Mouse (Mus musculus) liver, adult 2 months (tissue): ENCODE results near the gene Ccdc194. TPM values are rescaled to one million over a fixed set of nuclear protein-coding genes. Genes with fewer than 3 reads are reported as not detected.

Experiments used
- DNase-seq: peaks from one replicate; pipeline ENCODE4 v3.0.0-alpha.2; 2011; ENCODE audit warnings: low read depth, low spot score; ENCODE audit errors: extremely low read depth
- H3K27ac ChIP-seq: fragments of 200-500 bp; replicated peaks from 2 replicates; pipeline ENCODE4 v1.5.1; 2012; ENCODE audit warnings: low read depth, mild to moderate bottlenecking, control low read depth, inconsistent platforms, low read length; ENCODE audit not compliant: insufficient read depth
- H3K27me3 ChIP-seq: fragments of 200-500 bp; 2 replicates; pipeline ENCODE4 v1.6.1; 2012; ENCODE audit warnings: mild to moderate bottlenecking, moderate library complexity, low read length, inconsistent platforms; ENCODE audit not compliant: control insufficient read depth, insufficient read depth
- H3K36me3 ChIP-seq: fragments of 200-500 bp; 2 replicates; pipeline ENCODE4 v1.6.1; 2012; ENCODE audit warnings: low read length, inconsistent platforms; ENCODE audit not compliant: control insufficient read depth, insufficient read depth
- H3K4me1 ChIP-seq: fragments of 200-500 bp; 2 replicates; pipeline ENCODE4 v1.6.1; 2011; ENCODE audit warnings: low read length; ENCODE audit not compliant: control insufficient read depth, insufficient read depth
- H3K4me3 ChIP-seq: fragments of 200-500 bp; 2 replicates; pipeline ENCODE4 v1.5.1; 2011; ENCODE audit warnings: low read depth, mild to moderate bottlenecking, control low read depth, low read length, moderate library complexity; ENCODE audit not compliant: insufficient read depth
- H3K79me2 ChIP-seq: fragments of 200-500 bp; 2 replicates; pipeline ENCODE4 v1.6.1; 2012; ENCODE audit warnings: inconsistent platforms, mild to moderate bottlenecking, low read length, moderate library complexity; ENCODE audit not compliant: control insufficient read depth, insufficient read depth
- H3K9ac ChIP-seq: fragments of 200-500 bp; 2 replicates; pipeline ENCODE4 v1.6.1; 2012; ENCODE audit warnings: low read depth, mild to moderate bottlenecking, control low read depth, inconsistent platforms, low read length
- CTCF ChIP-seq: fragments of 200-500 bp; IDR thresholded peaks from 2 replicates; pipeline ENCODE4 v1.5.1; 2011; ENCODE audit warnings: low read depth, low read length, control low read depth
- POLR2A ChIP-seq: fragments of 200-500 bp; IDR thresholded peaks from 2 replicates; pipeline ENCODE4 v1.6.1; 2011; ENCODE audit warnings: low read length, control low read depth; ENCODE audit not compliant: insufficient read depth; ENCODE audit errors: extremely low read depth
- WGBS: fragments of 180-500 bp; shearing (Covaris S2); methylation state at CpG from one replicate; pipeline ENCODE4 v1.1.7; 2018; 5-methylcytosine and 5-hydroxymethylcytosine counted together
- polyA plus RNA-seq: library from polyadenylated mRNA; depleted of rRNA; stranded (reverse); fragments of >200 nt; gene quantifications from 2 replicates; pipeline ENCODE4 v1.2.3, GENCODE M21; 2012
- total RNA-seq: library from RNA; depleted of rRNA; stranded (reverse); fragments of >200 nt; gene quantifications from 2 replicates; pipeline ENCODE4 v1.2.3, GENCODE M21; 2014

Ccdc194 gene
- total and polyA plus RNA-seq, 2 experiments: not detected

DNA sequence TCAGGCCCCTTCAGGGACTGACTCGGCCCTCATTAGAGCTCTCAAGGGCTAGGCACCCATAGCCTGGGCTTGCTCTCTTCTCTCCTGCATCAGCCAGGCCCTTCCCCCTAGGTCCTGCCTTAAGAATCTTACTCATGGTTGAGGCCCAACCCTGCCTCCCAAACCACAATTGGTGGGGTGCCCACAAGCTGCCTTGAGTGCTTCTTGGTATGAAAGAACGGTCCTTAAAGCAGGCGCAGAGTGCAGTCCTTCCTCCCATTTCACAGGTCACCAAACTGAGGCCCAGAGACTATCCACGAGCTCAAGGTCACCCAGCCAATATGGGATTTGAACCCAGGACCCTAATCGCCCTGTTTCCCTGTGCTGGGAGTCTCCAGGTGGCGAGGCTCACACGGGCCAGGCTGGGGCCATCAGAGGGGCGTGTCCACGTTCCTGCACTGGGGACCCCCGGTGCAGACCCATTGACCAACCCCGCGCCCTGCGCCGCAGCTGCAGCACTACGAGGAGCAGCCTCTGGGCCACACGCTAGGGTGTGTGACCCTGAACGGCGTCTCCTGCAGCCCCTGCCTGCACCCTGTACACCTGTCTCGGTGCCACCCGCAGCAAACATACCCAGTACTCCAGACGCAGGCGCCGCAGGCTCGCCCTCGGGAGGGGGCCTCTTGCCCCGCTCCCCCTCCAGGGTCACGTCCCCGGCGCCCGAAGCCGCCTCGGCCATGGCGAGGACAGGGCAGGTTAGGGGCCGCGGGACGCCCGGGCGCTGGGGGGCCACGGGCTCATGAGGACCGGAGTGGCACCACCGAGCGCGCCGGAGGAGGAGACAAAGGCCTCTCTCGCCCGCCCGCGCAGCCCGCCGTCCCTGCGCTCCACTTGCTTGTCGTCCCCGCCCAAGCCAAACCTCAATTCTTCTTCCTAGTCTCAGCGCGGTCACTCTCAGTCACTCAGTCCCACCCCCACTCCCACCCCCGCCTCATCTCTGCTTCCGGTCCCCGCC lies 40.1 kb downstream of the Ccdc194 start, which contains the start of gene Ano8:
Gene Ano8, minus strand, starts transcription at position 822 of the 994 bp plus-strand sequence.
- Histone ChIP-seq H3K27me3 (no peaks in the 10 kb centered on the region), H3K4me1 (peaks cover 6% of the 10 kb centered on the region), H3K27ac (no peak within 1 kb of the TSS), H3K9ac (peak within 1 kb of the TSS; percentile 83), H3K36me3 (no peaks in the 10 kb centered on the region), H3K4me3 (peak within 1 kb of the TSS; percentile 62), H3K79me2 (peaks cover 6% of the 10 kb centered on the region; the same call in 1 of the 2 replicates)
- peak; percentile 47 for DNase-seq
- no peak for TF ChIP-seq CTCF
- TF ChIP-seq POLR2A: no peak
- 8% methylated on average over 58 of the region's 58 CpGs for WGBS

- Histone ChIP-seq H3K27me3 (no peaks in the 10 kb centered on the region), H3K27ac (no peak overlapping the region), H3K4me1 (peaks cover 6% of the 10 kb centered on the region), H3K9ac (no peak overlapping the region), H3K79me2 (peaks cover 6% of the 10 kb centered on the region; the same call in 1 of the 2 replicates), H3K4me3 (no peak overlapping the region), H3K36me3 (no peaks in the 10 kb centered on the region)
- DNase-seq: no peak
- 94% methylated on average over 19 of the region's 19 CpGs for WGBS
- TF ChIP-seq CTCF (no peak), POLR2A (no peak)
These were observed 40.8 kb downstream of the Ccdc194 start for GRCm38 (mm10) chr8:71484736-71485135.

DNA sequence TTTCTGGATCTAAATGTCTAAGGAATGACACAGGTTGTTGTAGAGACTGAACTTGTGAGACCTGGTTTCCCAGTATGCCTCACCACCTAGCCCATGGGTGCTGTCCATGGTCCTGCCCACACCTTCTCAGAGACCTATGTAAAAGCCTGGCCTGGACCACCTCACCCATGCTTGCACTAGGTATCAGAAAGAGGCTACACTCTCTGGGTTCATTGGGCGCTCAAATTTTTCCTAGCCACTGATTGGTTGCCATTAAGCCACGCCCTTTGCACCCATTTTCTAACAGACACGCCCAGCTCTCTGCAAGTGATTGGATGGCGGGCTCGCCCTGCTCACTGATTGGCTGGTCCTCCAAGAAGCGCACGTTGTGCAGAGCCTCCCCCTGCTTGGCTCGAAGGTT lies 41.6 kb downstream of the Ccdc194 start:
- no peak overlapping the region for H3K4me3 ChIP-seq
- peaks cover 4% of the 10 kb centered on the region; the same call in 1 of the 2 replicates for H3K79me2 ChIP-seq
- no peak for DNase-seq
- H3K27ac ChIP-seq: no peak overlapping the region
- no peaks in the 10 kb centered on the region for H3K36me3 ChIP-seq
- TF ChIP-seq POLR2A: no peak
- TF ChIP-seq CTCF: no peak
- WGBS: 64% methylated on average over 8 of the region's 8 CpGs
- no peak overlapping the region for H3K9ac ChIP-seq
- H3K27me3 ChIP-seq: no peaks in the 10 kb centered on the region
- peaks cover 3% of the 10 kb centered on the region; the same call in 1 of the 2 replicates for H3K4me1 ChIP-seq

GRCm38 (mm10) chr8:71478943-71479342 lies 46.6 kb downstream of the Ccdc194 start:
- Histone ChIP-seq H3K79me2 (no peaks in the 10 kb centered on the region), H3K27me3 (no peaks in the 10 kb centered on the region), H3K36me3 (no peaks in the 10 kb centered on the region), H3K4me1 (peaks cover 2% of the 10 kb centered on the region; the same call in 1 of the 2 replicates), H3K27ac (no peak overlapping the region), H3K4me3 (no peak overlapping the region), H3K9ac (no peak overlapping the region)
- DNase-seq: no peak
- WGBS: 82% methylated on average over 11 of the region's 11 CpGs
- TF ChIP-seq CTCF (no peak), POLR2A (no peak)

DNA sequence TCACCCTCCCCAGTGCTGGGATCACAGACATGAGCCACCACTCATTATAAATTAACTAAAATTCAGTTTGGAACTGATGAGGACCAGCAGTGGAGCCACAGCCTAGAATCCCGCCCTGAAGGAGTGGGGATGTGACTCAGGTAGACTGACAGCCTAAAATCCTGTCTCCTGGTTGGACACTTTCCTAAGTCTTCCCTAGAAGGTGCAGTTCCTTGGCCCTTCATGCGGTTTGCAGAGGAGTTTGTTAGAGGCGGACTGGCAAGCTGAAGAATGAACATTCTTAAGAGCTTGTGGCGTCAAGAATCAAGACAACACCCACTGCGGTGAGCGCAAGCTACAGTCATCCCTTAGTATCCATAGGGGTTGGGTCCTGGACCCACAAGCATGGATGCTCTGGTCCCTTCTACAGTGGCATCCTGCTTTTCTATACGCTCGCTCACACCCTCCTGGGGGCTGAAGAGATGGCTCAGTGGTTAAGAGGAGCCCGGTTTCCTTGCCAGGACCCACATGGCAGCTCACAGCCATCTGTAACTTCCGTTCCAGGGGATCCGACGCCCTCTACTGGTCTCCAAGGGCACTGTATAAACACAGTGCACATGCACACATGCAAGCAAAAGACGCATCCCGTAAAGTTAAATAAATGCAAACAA lies 48.2 kb downstream of the Ccdc194 start:
- DNase-seq: no peak
- H3K79me2 ChIP-seq: no peaks in the 10 kb centered on the region
- no peaks in the 10 kb centered on the region for H3K36me3 ChIP-seq
- H3K9ac ChIP-seq: no peak overlapping the region
- no peak overlapping the region for H3K27ac ChIP-seq
- peak; percentile 63 for TF ChIP-seq CTCF
- no peak for TF ChIP-seq POLR2A
- no peak overlapping the region for H3K4me3 ChIP-seq
- no peaks in the 10 kb centered on the region for H3K27me3 ChIP-seq
- H3K4me1 ChIP-seq: peaks cover 2% of the 10 kb centered on the region; the same call in 1 of the 2 replicates
- 63% methylated on average over 14 of the region's 14 CpGs for WGBS
